Mouse (Mus musculus) hindbrain, embryonic 14.5 days (tissue): ENCODE measurements around the gene Dclre1c. TPM values are rescaled to one million over a fixed set of nuclear protein-coding genes. Genes with fewer than 3 reads are reported as not detected.
A peak's percentile ranks its signal among the peaks of the same experiment; 100 is the strongest.
"Not testable (repeated sequence)": the region's sequence is repeated elsewhere in the genome, so short reads cannot be mapped to it uniquely, and the experiment has no call there.

ENCODE experiments used
- ATAC-seq: fragments of 200-750 bp; cut with Nextera tagmentation; 2 replicates; pipeline ENCODE4 v1.8.0; 2017; ENCODE audit warnings: moderate number of reproducible peaks, mild to moderate bottlenecking, moderate TSS enrichment, moderate library complexity; ENCODE audit not compliant: low FRiP score
- DNase-seq: peaks from one replicate; pipeline ENCODE4 v3.0.0-alpha.2; 2015; ENCODE audit warnings: low spot score
- H3K27ac ChIP-seq: fragments of 300-500 bp; sonication (generic); 2 replicates; pipeline ENCODE4 v1.5.1; 2014; ENCODE audit warnings: mild to moderate bottlenecking, moderate library complexity
- H3K27me3 ChIP-seq: fragments of 300-500 bp; sonication (generic); 2 replicates; pipeline ENCODE4 v1.6.1; 2014; ENCODE audit warnings: mild to moderate bottlenecking, low read length, mixed read lengths; ENCODE audit not compliant: control insufficient read depth, insufficient read depth
- H3K36me3 ChIP-seq: fragments of 300-500 bp; sonication (generic); replicated peaks from 2 replicates; pipeline ENCODE4 v1.6.1; 2014; ENCODE audit not compliant: control insufficient read depth, insufficient read depth
- H3K4me1 ChIP-seq: fragments of 300-500 bp; sonication (generic); replicated peaks from 2 replicates; pipeline ENCODE4 v1.6.1; 2014; ENCODE audit warnings: antibody characterized with exemption, low read length, mixed read lengths; ENCODE audit not compliant: control insufficient read depth, insufficient read depth
- H3K4me2 ChIP-seq: fragments of 300-500 bp; sonication (generic); replicated peaks from 2 replicates; pipeline ENCODE4 v1.6.1; 2014; ENCODE audit warnings: mild to moderate bottlenecking, moderate library complexity
- H3K4me3 ChIP-seq: fragments of 300-500 bp; sonication (generic); replicated peaks from 2 replicates; pipeline ENCODE4 v1.5.1; 2014; ENCODE audit warnings: mild to moderate bottlenecking, low read length
- H3K9ac ChIP-seq: fragments of 300-500 bp; sonication (generic); 2 replicates; pipeline ENCODE4 v1.6.1; 2014
- H3K9me3 ChIP-seq: fragments of 300-500 bp; sonication (generic); 2 replicates; pipeline ENCODE4 v1.6.1; 2016; ENCODE audit warnings: low read length; ENCODE audit not compliant: control insufficient read depth
- WGBS: fragments of 180-500 bp; shearing (Covaris S2); extraction: QIAGEN DNeasy Blood & Tissue Kit; methylation state at CpG from one replicate; pipeline ENCODE4 v1.1.7; 2014; 5-methylcytosine and 5-hydroxymethylcytosine counted together
- polyA plus RNA-seq: library from polyadenylated mRNA; unstranded; fragments of >200 nt; fragmentation: Nextera tagmentation; extraction: Ambion mirVana; gene quantifications from 2 replicates; pipeline ENCODE4 v1.2.1, GENCODE M21; 2014

Dclre1c gene
- 7.4 and 9.4 TPM in 2 replicates for polyA plus RNA-seq

DNA sequence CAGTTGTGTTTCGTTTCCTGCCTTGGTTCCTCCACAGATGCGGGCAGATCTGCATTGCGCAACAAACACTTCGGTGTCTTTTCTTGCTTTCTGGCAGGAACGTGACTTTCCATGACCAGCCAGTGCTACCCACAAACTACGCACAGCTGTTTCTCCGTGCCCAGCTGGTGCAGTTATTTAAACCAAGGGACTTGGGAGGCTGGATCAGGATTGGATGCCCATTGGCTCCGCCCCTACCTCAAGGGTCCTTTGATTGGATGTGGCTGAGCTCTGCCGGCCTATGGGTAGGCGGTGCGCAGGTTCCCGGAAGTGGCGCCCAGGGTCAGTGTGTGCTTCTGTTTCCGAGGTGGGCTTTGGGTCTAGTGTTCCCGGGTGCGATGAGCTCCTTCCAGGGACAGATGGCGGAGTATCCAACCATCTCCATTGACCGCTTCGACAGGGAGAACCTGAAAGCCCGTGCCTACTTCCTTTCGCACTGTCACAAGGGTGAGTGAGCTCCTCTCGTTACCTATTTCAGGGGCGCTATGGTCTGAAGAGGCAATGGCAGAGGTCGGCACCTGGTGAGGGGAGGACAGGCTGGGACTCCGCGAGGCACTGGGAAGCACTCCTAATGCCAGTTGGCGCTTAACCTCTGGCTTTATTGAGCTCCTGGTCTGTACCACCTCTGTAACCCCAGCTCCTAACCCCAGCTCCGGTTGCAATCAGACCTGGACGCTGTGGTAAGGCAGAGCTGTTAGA is at the start of gene Dclre1c:
Dclre1c (plus strand) TSS at position 291 of the 738 bp plus-strand sequence.
- Histone ChIP-seq H3K36me3 (peaks cover 8% of the 10 kb centered on the region; the same call in 1 of the 2 replicates), H3K27me3 (no peaks in the 10 kb centered on the region), H3K4me2 (peak within 1 kb of the TSS; percentile 80), H3K4me1 (peaks cover 12% of the 10 kb centered on the region), H3K27ac (no peak within 1 kb of the TSS), H3K9ac (peak within 1 kb of the TSS; percentile 57), H3K4me3 (peak within 1 kb of the TSS; percentile 71), H3K9me3 (no peaks in the 10 kb centered on the region)
- DNase-seq (peak; percentile 89), ATAC-seq (peak; percentile 98)
- WGBS, result 1% methylated on average over 29 of the region's 29 CpGs

DNA sequence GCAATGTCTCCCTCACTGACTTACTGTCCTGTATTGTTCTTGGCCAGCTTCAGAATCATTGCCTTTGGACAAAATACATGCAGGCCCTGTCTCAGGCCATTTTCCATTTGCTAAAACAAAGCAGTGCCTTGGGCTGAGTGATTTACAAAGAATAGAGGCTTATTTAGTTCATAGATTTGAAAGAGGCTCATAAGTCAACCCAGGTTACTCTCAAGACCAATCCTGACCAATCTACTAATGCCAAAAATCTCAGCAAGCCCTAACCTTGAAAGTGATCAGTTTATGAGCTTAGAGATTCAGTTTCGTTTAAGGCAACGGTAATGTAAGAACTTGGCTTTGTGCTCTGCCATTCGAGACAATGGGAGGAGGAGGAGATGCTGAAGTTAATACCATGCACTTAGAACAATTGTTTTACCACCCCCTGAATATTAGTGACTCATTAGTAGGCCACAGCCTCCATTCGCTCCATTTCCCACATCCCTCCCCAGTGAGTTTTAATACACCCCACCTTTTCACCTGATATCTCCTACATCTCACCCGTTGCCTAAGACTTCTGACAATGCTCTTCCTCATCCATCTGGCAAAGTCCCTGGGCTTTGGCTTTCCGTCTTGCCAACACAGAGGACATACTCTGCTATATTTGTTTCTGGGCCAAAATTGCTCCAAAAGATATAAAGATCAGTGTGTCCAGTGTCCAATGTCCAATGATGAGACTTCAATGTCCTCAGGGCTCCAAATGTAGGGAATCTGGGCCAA is 36.6 kb upstream of the Dclre1c start:
- no peaks in the 10 kb centered on the region for H3K4me1 ChIP-seq
- H3K27ac ChIP-seq, result no peak overlapping the region
- ATAC-seq (no peak), DNase-seq (no peak)
- no peaks in the 10 kb centered on the region for H3K36me3 ChIP-seq
- H3K4me2 ChIP-seq, result no peak overlapping the region
- no peak overlapping the region for H3K4me3 ChIP-seq
- WGBS, result 87% methylated on average over 6 of the region's 6 CpGs
- no peaks in the 10 kb centered on the region for H3K27me3 ChIP-seq
- H3K9me3 ChIP-seq, result no peaks in the 10 kb centered on the region
- H3K9ac ChIP-seq, result no peak overlapping the region

GRCm38 (mm10) chr2:3391945-3392344 is 32.0 kb upstream of the Dclre1c start:
- WGBS, result 85% methylated on average over 2 of the region's 2 CpGs
- Histone ChIP-seq H3K27me3 (no peaks in the 10 kb centered on the region), H3K27ac (no peak overlapping the region), H3K4me2 (no peak overlapping the region), H3K9me3 (no peaks in the 10 kb centered on the region), H3K9ac (no peak overlapping the region), H3K4me1 (no peaks in the 10 kb centered on the region), H3K36me3 (no peaks in the 10 kb centered on the region), H3K4me3 (no peak overlapping the region)
- no peak for ATAC-seq
- DNase-seq, result no peak

GRCm38 (mm10) chr2:3397110-3397509 is 26.8 kb upstream of the Dclre1c start, which contains the start of gene Olah:
TSS of gene Olah (minus strand) at chr2:3397210.
- H3K4me1 ChIP-seq, H3K27ac ChIP-seq, H3K4me2 ChIP-seq, H3K9me3 ChIP-seq, ATAC-seq, H3K27me3 ChIP-seq, H3K9ac ChIP-seq, H3K36me3 ChIP-seq, H3K4me3 ChIP-seq, DNase-seq: not testable (repeated sequence)
- 72% methylated on average over 10 of the region's 10 CpGs for WGBS

DNA sequence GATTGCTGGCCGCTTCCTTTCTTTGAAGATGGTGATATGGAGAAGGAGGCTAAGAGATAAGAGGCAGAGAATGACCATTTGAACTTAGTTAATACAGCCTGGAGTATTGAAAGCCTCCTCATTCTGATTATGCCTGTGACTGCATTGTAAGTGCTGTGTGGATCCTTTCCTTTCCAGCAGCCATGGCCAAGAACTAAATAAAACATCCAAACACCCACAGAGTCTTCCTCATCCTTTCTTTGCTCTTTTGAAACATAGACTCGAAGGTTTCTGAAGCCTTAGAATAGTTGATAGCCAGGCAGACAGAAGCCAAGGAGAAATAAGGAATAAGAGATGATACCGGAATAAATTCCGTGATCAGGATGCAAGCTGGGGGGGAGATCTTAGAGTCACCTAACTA is 17.9 kb upstream of the Dclre1c start:
- ATAC-seq (no peak), DNase-seq (no peak)
- no peaks in the 10 kb centered on the region for H3K4me1 ChIP-seq
- no peaks in the 10 kb centered on the region for H3K36me3 ChIP-seq
- no peak overlapping the region for H3K4me3 ChIP-seq
- no peak overlapping the region for H3K4me2 ChIP-seq
- no peaks in the 10 kb centered on the region for H3K27me3 ChIP-seq
- no peak overlapping the region for H3K27ac ChIP-seq
- no peak overlapping the region for H3K9ac ChIP-seq
- 96% methylated on average over 4 of the region's 4 CpGs for WGBS
- H3K9me3 ChIP-seq, result no peaks in the 10 kb centered on the region

- DNase-seq, result no peak
- Histone ChIP-seq H3K4me3 (no peak overlapping the region), H3K9me3 (no peaks in the 10 kb centered on the region), H3K27me3 (no peaks in the 10 kb centered on the region), H3K4me2 (no peak overlapping the region), H3K9ac (no peak overlapping the region), H3K36me3 (no peaks in the 10 kb centered on the region), H3K27ac (no peak overlapping the region), H3K4me1 (no peaks in the 10 kb centered on the region)
- WGBS, result 82% methylated on average over 7 of the region's 7 CpGs
- ATAC-seq, result no peak
These were observed 16.2 kb upstream of the Dclre1c start for GRCm38 (mm10) chr2:3407756-3408155.

- DNase-seq, result peak; percentile 78
- Histone ChIP-seq H3K4me1 (no peaks in the 10 kb centered on the region), H3K9me3 (no peaks in the 10 kb centered on the region), H3K36me3 (no peaks in the 10 kb centered on the region), H3K27ac (no peak overlapping the region), H3K9ac (no peak overlapping the region), H3K4me2 (no peak overlapping the region), H3K27me3 (peaks cover 12% of the 10 kb centered on the region), H3K4me3 (no peak overlapping the region)
- WGBS, result 36% methylated on average over 4 of the region's 4 CpGs
- ATAC-seq, result no peak
These were observed 9.7 kb upstream of the Dclre1c start for GRCm38 (mm10) chr2:3414241-3414640.

DNA sequence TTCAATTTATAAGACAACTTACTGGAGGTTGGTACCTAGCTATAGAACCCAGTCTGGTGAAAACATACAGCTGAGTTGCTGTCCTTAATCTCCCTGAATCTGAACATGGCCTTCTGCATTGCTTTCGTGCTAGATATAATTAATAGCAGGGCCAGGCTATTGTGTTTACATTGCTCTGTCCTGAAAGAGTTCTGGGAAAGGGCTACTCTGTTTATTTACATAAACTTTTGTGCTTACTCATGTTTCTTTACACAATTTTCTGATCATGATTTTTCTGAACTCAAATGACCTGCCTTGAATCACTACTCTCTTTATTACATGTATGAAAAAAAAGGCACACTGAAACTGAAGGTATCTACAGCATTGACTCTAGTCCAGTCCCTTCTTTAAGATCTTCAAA is 8.3 kb upstream of the Dclre1c start:
- no peak overlapping the region for H3K9ac ChIP-seq
- H3K36me3 ChIP-seq, result no peaks in the 10 kb centered on the region
- no peak overlapping the region for H3K4me3 ChIP-seq
- 63% methylated on average over 1 of the region's 1 CpGs for WGBS
- no peaks in the 10 kb centered on the region; the same call in 1 of the 2 replicates for H3K4me1 ChIP-seq
- ATAC-seq, result no peak
- no peaks in the 10 kb centered on the region for H3K9me3 ChIP-seq
- no peak overlapping the region for H3K27ac ChIP-seq
- peaks cover 12% of the 10 kb centered on the region for H3K27me3 ChIP-seq
- H3K4me2 ChIP-seq, result no peak overlapping the region
- no peak for DNase-seq

GRCm38 (mm10) chr2:3418883-3419431 is 5.0 kb upstream of the Dclre1c start:
- Histone ChIP-seq H3K9ac (peak overlapping the region; percentile 59), H3K4me3 (peak overlapping the region; percentile 51), H3K4me1 (peaks cover 5% of the 10 kb centered on the region; the same call in 1 of the 2 replicates), H3K27ac (no peak overlapping the region), H3K4me2 (peak overlapping the region; percentile 70), H3K9me3 (no peaks in the 10 kb centered on the region), H3K27me3 (peaks cover 12% of the 10 kb centered on the region), H3K36me3 (no peaks in the 10 kb centered on the region)
- ATAC-seq (peak; percentile 93), DNase-seq (peak; percentile 95)
- WGBS, result 2% methylated on average over 38 of the region's 38 CpGs
